Mouse (Mus musculus) heart, adult 2 months (tissue): Measurements from ENCODE around the gene Cuedc1.

Source experiments
- CTCF ChIP-seq: fragments of 200-600 bp; IDR thresholded peaks from 2 replicates; pipeline ENCODE4 v1.8.1; 2022; ENCODE audit warnings: antibody characterized with exemption, mild to moderate bottlenecking, moderate library complexity
- EP300 ChIP-seq: fragments of 200-500 bp; IDR thresholded peaks from 2 replicates; pipeline ENCODE4 v1.6.1; 2011; ENCODE audit warnings: low read depth, low read length, control low read depth; ENCODE audit not compliant: insufficient read depth

DNA sequence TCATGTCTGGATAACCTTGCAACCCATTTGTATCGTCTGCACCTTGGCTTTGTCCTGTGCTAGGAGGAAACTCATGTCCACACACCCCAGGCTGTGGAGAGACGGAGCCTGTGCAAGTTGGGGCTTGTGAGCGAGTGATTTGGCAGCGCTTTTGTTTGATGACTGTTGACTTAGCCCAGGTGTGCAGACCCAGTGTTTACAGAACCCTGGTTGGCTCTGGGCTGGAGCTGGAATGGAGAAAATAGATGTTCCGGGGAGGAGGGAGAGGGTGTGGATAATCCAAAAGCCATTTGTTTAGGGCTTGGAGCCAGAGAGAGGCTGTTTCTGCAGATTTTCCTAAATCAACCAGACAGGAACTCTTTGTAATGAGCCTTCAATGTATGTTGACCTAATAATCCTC is 56.0 kb downstream of the Cuedc1 start:
- TF ChIP-seq CTCF (no peak), EP300 (no peak)
